Mouse (Mus musculus): ENCODE data around the gene F9. TPM values are rescaled to one million over a fixed set of nuclear protein-coding genes. Genes with fewer than 3 reads are reported as not detected.
"Not testable (repeated sequence)": the region's sequence is repeated elsewhere in the genome, so short reads cannot be mapped to it uniquely, and the experiment has no call there.

Gene F9
- total RNA-seq (2021): under 1 TPM; 0.11 to 0.16 TPM
- long read RNA-seq: 0 reads

DNA sequence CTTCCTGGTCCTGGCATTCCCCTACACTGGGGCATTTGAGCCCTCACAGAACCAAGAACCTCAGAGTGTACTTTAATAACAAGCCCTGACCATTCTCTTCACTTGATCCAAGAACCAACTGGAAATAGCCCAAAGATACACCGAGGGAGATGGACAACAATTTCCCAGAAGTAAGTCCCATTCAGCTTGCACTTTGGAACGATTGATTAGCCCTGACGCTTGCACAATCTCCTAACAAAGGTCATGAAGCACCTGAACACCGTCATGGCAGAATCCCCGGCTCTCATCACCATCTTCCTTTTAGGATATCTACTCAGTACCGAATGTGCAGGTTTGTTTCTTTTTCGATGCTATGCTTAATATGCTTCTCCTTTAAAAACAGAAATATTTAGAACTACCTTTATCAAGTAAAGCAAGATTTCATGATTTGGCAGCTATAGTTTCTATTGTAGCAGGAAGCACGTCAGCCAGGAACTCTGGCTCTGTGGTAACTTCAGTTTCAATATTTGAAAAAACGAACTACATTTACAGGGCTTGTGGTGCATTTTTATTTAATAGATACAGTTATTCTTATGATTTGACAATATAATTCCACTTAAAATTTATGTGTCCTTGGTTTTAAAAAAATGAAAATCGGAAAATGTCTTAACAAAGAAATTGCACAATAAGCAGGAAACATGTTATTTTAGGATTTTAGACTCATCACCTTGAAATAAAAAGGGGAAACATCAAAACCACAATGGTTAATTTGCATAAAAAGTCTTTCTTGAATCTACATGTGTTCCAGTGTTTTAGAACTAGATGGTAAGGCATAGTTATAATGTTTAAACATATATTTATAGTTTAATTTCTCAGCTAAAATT lies at the start of gene F9:
TSS of gene F9 (plus strand) at position 244 of the 863 bp plus-strand sequence.
- DNase-seq (ENCODE audit: low spot score in 2 of 2): no peak

- DNase-seq (ENCODE audit: low spot score in 2 of 2): not testable (repeated sequence)
These were observed 29.5 kb upstream of the F9 start for GRCm38 (mm10) chrX:59969767-59970166.

DNA sequence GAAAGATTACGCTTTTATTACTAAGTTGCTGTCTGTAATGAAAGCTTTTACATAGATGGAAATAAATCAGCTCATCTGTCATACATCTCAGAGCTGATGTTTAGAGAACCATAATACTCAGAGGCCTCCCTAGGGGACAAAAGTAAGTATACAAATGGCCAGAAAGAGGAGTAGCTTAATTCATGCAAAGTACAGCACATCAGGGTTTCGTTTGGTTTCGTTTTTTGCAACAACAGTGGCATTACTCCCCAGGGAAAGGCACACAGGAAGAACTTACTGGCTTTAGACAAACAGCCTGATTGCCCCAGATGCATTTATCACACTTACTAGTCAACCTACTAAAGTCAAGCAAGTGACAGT lies 800 bp downstream of the F9 start:
- no peak for DNase-seq (ENCODE audit: low spot score in 2 of 2)

GRCm38 (mm10) chrX:60001461-60001860 lies 2.2 kb downstream of the F9 start:
- DNase-seq (ENCODE audit: low spot score in 2 of 2): no peak

DNA sequence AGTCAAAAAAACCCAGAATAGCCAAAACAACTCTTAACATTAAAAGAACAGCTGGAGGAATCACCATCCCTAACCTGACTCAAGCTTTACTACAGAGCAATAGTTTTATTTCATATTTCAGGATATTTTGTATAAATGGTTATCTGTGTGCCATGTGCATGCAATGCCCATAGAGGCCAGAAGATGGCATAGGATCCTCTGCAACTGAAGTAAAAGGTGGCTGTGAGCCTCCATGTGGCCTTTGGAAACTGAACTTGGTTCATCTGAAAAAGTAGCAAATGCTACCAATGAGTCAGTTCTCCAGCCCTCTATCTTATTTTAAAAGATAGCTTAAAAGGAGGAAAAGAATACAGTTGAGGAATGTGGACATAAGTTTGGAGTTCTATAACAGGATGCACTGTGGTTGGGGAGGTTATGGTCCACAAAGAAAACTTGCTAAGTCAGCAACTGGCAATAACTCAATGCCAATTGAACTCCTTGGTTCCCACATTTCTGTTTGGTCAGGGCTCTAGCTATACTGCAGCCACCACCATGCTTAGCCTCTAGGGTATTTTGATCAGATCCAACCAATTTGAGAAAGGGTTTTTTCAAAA lies 13.9 kb downstream of the F9 start:
- peak; percentile 16 to 30 for DNase-seq (ENCODE audit: low spot score in 2 of 2)

GRCm38 (mm10) chrX:60014588-60014987 lies 15.3 kb downstream of the F9 start:
- no peak for DNase-seq (ENCODE audit: low spot score in 2 of 2)

GRCm38 (mm10) chrX:60021007-60021406 lies 21.7 kb downstream of the F9 start:
- DNase-seq (ENCODE audit: low spot score in 2 of 2): no peak

- DNase-seq (ENCODE audit: low spot score in 2 of 2): no peak
These were observed 22.3 kb downstream of the F9 start for GRCm38 (mm10) chrX:60021595-60021994.

DNA sequence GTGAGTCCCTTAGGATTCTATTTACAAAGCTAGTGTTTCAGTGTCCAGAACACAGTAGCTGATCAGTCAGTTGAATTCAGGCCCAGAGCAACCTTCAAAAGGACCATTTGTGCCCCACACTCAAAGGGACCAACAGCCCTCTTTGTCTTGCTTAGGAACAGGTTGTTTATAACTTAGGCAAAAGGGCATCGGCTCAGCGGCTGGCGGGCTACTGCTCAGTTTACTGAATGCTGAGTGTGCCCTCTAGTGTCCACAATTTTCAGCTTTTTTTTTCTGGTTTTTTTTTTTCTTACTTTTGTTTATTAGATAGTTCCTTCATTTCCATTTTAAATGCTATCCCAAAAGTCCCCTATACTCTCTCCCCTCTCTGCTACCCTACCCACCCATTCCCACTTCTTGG lies 27.4 kb downstream of the F9 start:
- DNase-seq (ENCODE audit: low spot score in 2 of 2): peak; percentile 18 to 43

- DNase-seq (ENCODE audit: low spot score in 2 of 2): no peak
These were observed 55.5 kb downstream of the F9 start for GRCm38 (mm10) chrX:60054745-60055144.

DNA sequence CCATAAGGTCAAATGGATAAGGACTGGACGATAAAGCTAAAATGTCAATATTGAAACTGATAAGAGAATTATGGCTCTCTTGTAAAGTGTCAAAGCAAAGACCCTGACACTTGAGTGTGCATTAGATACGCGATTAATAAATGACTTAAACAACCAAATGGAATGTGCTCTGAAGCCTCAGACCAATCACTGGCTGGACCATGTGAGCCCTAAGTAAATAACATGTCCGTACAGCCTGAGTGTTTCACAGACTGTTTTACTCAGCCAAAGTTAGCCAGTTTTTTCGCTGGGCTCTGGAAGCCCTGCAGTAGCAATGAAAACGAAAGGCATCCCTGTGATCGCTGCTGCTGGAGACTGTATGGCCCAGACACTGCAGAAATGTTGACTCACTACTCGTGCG lies 55.9 kb downstream of the F9 start:
- DNase-seq (ENCODE audit: low spot score in 2 of 2): no peak

- DNase-seq (ENCODE audit: low spot score in 2 of 2): no peak
These were observed 76.1 kb downstream of the F9 start for GRCm38 (mm10) chrX:60075359-60075758.

Other genes with a start within 250 kb of the F9 start
- 1 to 10 TPM; 4.2 to 4.8 TPM for gene Mcf2, start 179.6 kb downstream of the F9 start, total RNA-seq (2021)